21 mouse cellular contexts compared by ENCODE assay signal in genomic region chr3:130720225-130720624, GRCm38 (mm10). TPM values are rescaled to one million over a fixed set of nuclear protein-coding genes. Genes with fewer than 3 reads are reported as not detected.
DNase-seq lines count a peak whose midpoint lies in the region; ATAC-seq and TF ChIP-seq lines count a peak whose summit lies in the region.
"Had no signal": no experiment of that assay in that cellular context is flagged by ENCODE, and none has a peak within 500 bp of the region (broad histone marks: within the 10 kb centered on the region; RNA-seq: fewer than 3 reads in every experiment).

No protein-coding gene starts in this region.

- no peaks in the 10 kb centered on the region for H3K36me3 ChIP-seq in embryonic facial prominence, embryonic 13.5 days
- peaks cover 15% of the 10 kb centered on the region for H3K36me3 ChIP-seq in embryonic facial prominence, embryonic 10.5 days (replicated peaks)
- H3K36me3 ChIP-seq in midbrain, embryonic 11.5 days (ENCODE audit: control insufficient read depth, insufficient read depth, low read length): no peaks in the 10 kb centered on the region
- H3K36me3 ChIP-seq in midbrain, embryonic 15.5 days (replicated peaks): no peaks in the 10 kb centered on the region; the same call in 1 of the 2 replicates
- no peaks in the 10 kb centered on the region for H3K36me3 ChIP-seq in lung, postnatal 0 days (ENCODE audit: insufficient read depth, low read length)
- H3K36me3 ChIP-seq: hindbrain, embryonic 15.5 days; intestine, embryonic 15.5 days had no signal

- no peak overlapping the region for H3K4me3 ChIP-seq in embryonic facial prominence, embryonic 13.5 days
- no peak overlapping the region for H3K4me3 ChIP-seq in embryonic facial prominence, embryonic 10.5 days
- H3K4me3 ChIP-seq in midbrain, embryonic 11.5 days (ENCODE audit: low read depth, low read length): no peak overlapping the region
- H3K4me3 ChIP-seq in midbrain, embryonic 15.5 days: no peak overlapping the region
- H3K4me3 ChIP-seq in lung, postnatal 0 days (ENCODE audit: low read depth, low read length): no peak overlapping the region
- H3K4me3 ChIP-seq: gastrocnemius, adult 2 months; hindbrain, embryonic 12.5 days; hindbrain, embryonic 15.5 days; intestine, embryonic 15.5 days had no signal

- H3K9me3 ChIP-seq in embryonic facial prominence, embryonic 13.5 days: no peaks in the 10 kb centered on the region
- no peaks in the 10 kb centered on the region for H3K9me3 ChIP-seq in embryonic facial prominence, embryonic 10.5 days
- H3K9me3 ChIP-seq in midbrain, embryonic 11.5 days (ENCODE audit: control insufficient read depth, low read length): no peaks in the 10 kb centered on the region
- no peaks in the 10 kb centered on the region for H3K9me3 ChIP-seq in midbrain, embryonic 15.5 days
- no peaks in the 10 kb centered on the region for H3K9me3 ChIP-seq in lung, postnatal 0 days (ENCODE audit: low read length)
- H3K9me3 ChIP-seq: hindbrain, embryonic 12.5 days; hindbrain, embryonic 15.5 days; intestine, embryonic 15.5 days had no signal

- H3K27ac ChIP-seq in embryonic facial prominence, embryonic 13.5 days: peak overlapping the region; percentile 64
- no peak overlapping the region for H3K27ac ChIP-seq in embryonic facial prominence, embryonic 10.5 days (replicated peaks)
- H3K27ac ChIP-seq in midbrain, embryonic 11.5 days (ENCODE audit: low read depth, low read length): no peak overlapping the region
- no peak overlapping the region for H3K27ac ChIP-seq in midbrain, embryonic 15.5 days
- H3K27ac ChIP-seq in lung, postnatal 0 days (ENCODE audit: low read length): no peak overlapping the region
- H3K27ac ChIP-seq: gastrocnemius, adult 2 months; hindbrain, embryonic 12.5 days; hindbrain, embryonic 15.5 days; intestine, embryonic 15.5 days had no signal

- ATAC-seq in embryonic facial prominence, embryonic 13.5 days (ENCODE audit: insufficient number of reproducible peaks, insufficient read depth, low FRiP score, low TSS enrichment, low read depth): no peak
- no peak for ATAC-seq in midbrain, embryonic 11.5 days (ENCODE audit: low FRiP score)
- ATAC-seq in midbrain, embryonic 15.5 days (replicated peaks): no peak
- ATAC-seq in activated CD4-positive, CD25-positive, alpha-beta regulatory T cell, adult 4 months: peak; percentile 22
- peak; percentile 18 for ATAC-seq in inflammation-experienced regulatory T-cells, adult 6 months
- no peak for ATAC-seq in lung, postnatal 0 days
- ATAC-seq: forebrain, embryonic 14.5 days; intestine, embryonic 15.5 days had no signal

- H3K27me3 ChIP-seq in embryonic facial prominence, embryonic 13.5 days: no peaks in the 10 kb centered on the region
- H3K27me3 ChIP-seq in embryonic facial prominence, embryonic 10.5 days (replicated peaks; ENCODE audit: low read depth, poor library complexity, severe bottlenecking): no peaks in the 10 kb centered on the region
- no peaks in the 10 kb centered on the region for H3K27me3 ChIP-seq in midbrain, embryonic 11.5 days (ENCODE audit: control insufficient read depth, insufficient read depth, low read length)
- no peaks in the 10 kb centered on the region for H3K27me3 ChIP-seq in midbrain, embryonic 15.5 days (replicated peaks)
- H3K27me3 ChIP-seq in lung, postnatal 0 days (replicated peaks; ENCODE audit: insufficient read depth, low read length): no peaks in the 10 kb centered on the region
- H3K27me3 ChIP-seq: hindbrain, embryonic 12.5 days; hindbrain, embryonic 15.5 days; intestine, embryonic 15.5 days had no signal

- H3K9ac ChIP-seq in embryonic facial prominence, embryonic 13.5 days: no peak overlapping the region
- H3K9ac ChIP-seq in midbrain, embryonic 11.5 days (ENCODE audit: low read length): no peak overlapping the region
- H3K9ac ChIP-seq in midbrain, embryonic 15.5 days: no peak overlapping the region
- no peak overlapping the region for H3K9ac ChIP-seq in lung, postnatal 0 days (replicated peaks; ENCODE audit: low read depth)
- H3K9ac ChIP-seq: hindbrain, embryonic 12.5 days; hindbrain, embryonic 15.5 days; intestine, embryonic 15.5 days had no signal

- DNase-seq in embryonic facial prominence, embryonic 10.5 days (ENCODE audit: low spot score): no peak
- peak; percentile 31 for DNase-seq in midbrain, embryonic 11.5 days (ENCODE audit: low spot score, missing footprints)
- DNase-seq in lung, postnatal 0 days (ENCODE audit: low spot score): no peak
- DNase-seq in natural killer cell, adult 2 months (ENCODE audit: low spot score in 2 of 2): no peak
- DNase-seq: adrenal gland, adult 8-10 months; adrenal gland, postnatal 25 days; cerebellum, adult 18-20 months; cerebellum, adult 9-10 months; cerebellum, postnatal 14 days; gastrocnemius, adult 2 months; gastrocnemius, postnatal 14 days; heart, adult 11 months had no signal

- 35% methylated on average over 4 of the region's 4 CpGs for WGBS in embryonic facial prominence, embryonic 13.5 days
- WGBS in embryonic facial prominence, embryonic 10.5 days: 82% methylated on average over 4 of the region's 4 CpGs
- 87% methylated on average over 4 of the region's 4 CpGs for WGBS in midbrain, embryonic 11.5 days
- 82% methylated on average over 4 of the region's 4 CpGs for WGBS in midbrain, embryonic 15.5 days
- 80% methylated on average over 4 of the region's 4 CpGs for WGBS in lung, postnatal 0 days

- TF ChIP-seq EP300 in lung, postnatal 0 days (IDR thresholded peaks at IDR 0.05): no peak

- H3K4me1 ChIP-seq in embryonic facial prominence, embryonic 13.5 days: peaks cover 38% of the 10 kb centered on the region
- no peaks in the 10 kb centered on the region for H3K4me1 ChIP-seq in embryonic facial prominence, embryonic 10.5 days
- no peaks in the 10 kb centered on the region for H3K4me1 ChIP-seq in midbrain, embryonic 11.5 days (ENCODE audit: control insufficient read depth, insufficient read depth, low read length)
- peaks cover 6% of the 10 kb centered on the region; the same call in 1 of the 2 replicates for H3K4me1 ChIP-seq in midbrain, embryonic 15.5 days
- H3K4me1 ChIP-seq in lung, postnatal 0 days (ENCODE audit: insufficient read depth, low read depth, low read length): no peaks in the 10 kb centered on the region
- H3K4me1 ChIP-seq: hindbrain, embryonic 12.5 days; hindbrain, embryonic 15.5 days; intestine, embryonic 15.5 days had no signal

- no peak overlapping the region for H3K4me2 ChIP-seq in embryonic facial prominence, embryonic 13.5 days
- H3K4me2 ChIP-seq in midbrain, embryonic 11.5 days: no peak overlapping the region
- no peak overlapping the region for H3K4me2 ChIP-seq in midbrain, embryonic 15.5 days
- no peak overlapping the region for H3K4me2 ChIP-seq in lung, postnatal 0 days (replicated peaks; ENCODE audit: low read depth, low read length)
- H3K4me2 ChIP-seq: heart, embryonic 11.5 days; hindbrain, embryonic 12.5 days; hindbrain, embryonic 15.5 days; intestine, embryonic 15.5 days had no signal

- no peak for TF ChIP-seq CTCF in lung, postnatal 0 days (IDR thresholded peaks at IDR 0.05)

RNA-seq across cellular contexts. Expression of gene Rpl34, which starts 10.0 kb away (rescaled TPM):
- 960 and 1,059 TPM in 2 replicates for polyA plus RNA-seq in embryonic facial prominence, embryonic 13.5 days (2015; fragmentation: Nextera tagmentation; extraction: Ambion mirVana)
- polyA plus RNA-seq in embryonic facial prominence, embryonic 10.5 days (2016; fragmentation: Nextera tagmentation; extraction: Ambion mirVana): 961 and 964 TPM in 2 replicates
- polyA plus RNA-seq in midbrain, embryonic 11.5 days (2014; fragmentation: Nextera tagmentation; extraction: Ambion mirVana): 646 and 740 TPM in 2 replicates
- polyA plus RNA-seq in midbrain, embryonic 15.5 days (2015; fragmentation: Nextera tagmentation; extraction: Ambion mirVana): 524 and 551 TPM in 2 replicates
- 1,000 to 10,000 TPM; 1,918 to 2,174 TPM for polyA plus RNA-seq in activated CD4-positive, CD25-positive, alpha-beta regulatory T cell, adult 4 months (2017; shearing (Covaris generic))
- 1,000 to 10,000 TPM; 1,409 to 2,029 (median 2,022) TPM for polyA plus RNA-seq in inflammation-experienced regulatory T-cells, adult 6 months (2017; shearing (Covaris generic))
- 771 and 839 TPM in 2 replicates for polyA plus RNA-seq in lung, postnatal 0 days (2015; fragmentation: Nextera tagmentation; extraction: Ambion mirVana)

RNA-seq across cellular contexts. Expression of gene Ostc, which starts 11.0 kb away (rescaled TPM):
- polyA plus RNA-seq in embryonic facial prominence, embryonic 13.5 days (2015; fragmentation: Nextera tagmentation; extraction: Ambion mirVana): 407 and 439 TPM in 2 replicates
- 314 TPM in 2 replicates for polyA plus RNA-seq in embryonic facial prominence, embryonic 10.5 days (2016; fragmentation: Nextera tagmentation; extraction: Ambion mirVana)
- 323 and 331 TPM in 2 replicates for polyA plus RNA-seq in midbrain, embryonic 11.5 days (2014; fragmentation: Nextera tagmentation; extraction: Ambion mirVana)
- polyA plus RNA-seq in midbrain, embryonic 15.5 days (2015; fragmentation: Nextera tagmentation; extraction: Ambion mirVana): 198 and 209 TPM in 2 replicates
- polyA plus RNA-seq in activated CD4-positive, CD25-positive, alpha-beta regulatory T cell, adult 4 months (2017; shearing (Covaris generic)): 100 to 1,000 TPM; 214 to 219 TPM
- 100 to 1,000 TPM; 188 to 262 (median 188) TPM for polyA plus RNA-seq in inflammation-experienced regulatory T-cells, adult 6 months (2017; shearing (Covaris generic))
- polyA plus RNA-seq in lung, postnatal 0 days (2015; fragmentation: Nextera tagmentation; extraction: Ambion mirVana): 236 and 244 TPM in 2 replicates

Comparison
In these comparisons a context has a peak if more than half of its experiments do, and no peak if none do; other contexts are left out.
1. ATAC-seq: peak in activated CD4-positive, CD25-positive, alpha-beta regulatory T cell, adult 4 months (single experiment) and inflammation-experienced regulatory T-cells, adult 6 months (single experiment); none in embryonic facial prominence, embryonic 13.5 days (single experiment), midbrain, embryonic 11.5 days (single experiment), midbrain, embryonic 15.5 days (single experiment) and lung, postnatal 0 days (single experiment).